Mouse (Mus musculus) forelimb bud, embryonic 11.5 days (tissue): ENCODE results near the gene Akr7a5.

Experiments used
- DNase-seq: peaks from one replicate; pipeline ENCODE4 v3.0.0-alpha.2; 2012; ENCODE audit warnings: low read depth, low spot score

Gene Akr7a5

GRCm38 (mm10) chr4:139298671-139299366 is 11.7 kb upstream of the Akr7a5 start:
- no peak for DNase-seq

- DNase-seq, result no peak
These were observed 8.8 kb upstream of the Akr7a5 start for GRCm38 (mm10) chr4:139301780-139302179.

- DNase-seq, result no peak
These were observed 8.3 kb upstream of the Akr7a5 start for GRCm38 (mm10) chr4:139302241-139302640.

- DNase-seq, result no peak
These were observed 5.0 kb upstream of the Akr7a5 start for GRCm38 (mm10) chr4:139305521-139305920.

GRCm38 (mm10) chr4:139307916-139308315 is 2.6 kb upstream of the Akr7a5 start:
- no peak for DNase-seq

GRCm38 (mm10) chr4:139309651-139310050 is 893 bp upstream of the Akr7a5 start:
- no peak for DNase-seq

GRCm38 (mm10) chr4:139310899-139311701 is 556 bp downstream of the Akr7a5 start:
- DNase-seq, result peak; percentile 31

- DNase-seq, result no peak
These were observed 1.2 kb downstream of the Akr7a5 start for GRCm38 (mm10) chr4:139311707-139312106.

- peak; percentile 29 for DNase-seq
These were observed 2.1 kb downstream of the Akr7a5 start for GRCm38 (mm10) chr4:139312632-139313031.

GRCm38 (mm10) chr4:139318449-139318848 is 7.9 kb downstream of the Akr7a5 start:
- DNase-seq, result no peak

GRCm38 (mm10) chr4:139319740-139320139 is 9.2 kb downstream of the Akr7a5 start:
- DNase-seq, result no peak

- peak; percentile 74 for DNase-seq
These were observed 20.1 kb downstream of the Akr7a5 start for GRCm38 (mm10) chr4:139330605-139331004.

- DNase-seq, result no peak
These were observed 24.2 kb downstream of the Akr7a5 start for GRCm38 (mm10) chr4:139334631-139335295.

GRCm38 (mm10) chr4:139335507-139335906 is 25.0 kb downstream of the Akr7a5 start:
- DNase-seq, result no peak

GRCm38 (mm10) chr4:139336822-139337483 is 26.4 kb downstream of the Akr7a5 start:
- DNase-seq, result peak; percentile 87

GRCm38 (mm10) chr4:139338145-139338544 is 27.6 kb downstream of the Akr7a5 start:
- no peak for DNase-seq

GRCm38 (mm10) chr4:139340835-139341234 is 30.3 kb downstream of the Akr7a5 start:
- no peak for DNase-seq

GRCm38 (mm10) chr4:139341556-139342233 is 31.2 kb downstream of the Akr7a5 start:
- no peak for DNase-seq

- no peak for DNase-seq
These were observed 33.2 kb downstream of the Akr7a5 start for GRCm38 (mm10) chr4:139343718-139344117.

GRCm38 (mm10) chr4:139345416-139346019 is 35.0 kb downstream of the Akr7a5 start:
- no peak for DNase-seq
